ENCODE assay signal across 20 mouse cellular contexts in genomic region chr2:166074322-166074721, GRCm38 (mm10).
DNase-seq lines count a peak whose midpoint lies in the region; ATAC-seq lines count a peak whose summit lies in the region.
"Had no signal": no experiment of that assay in that cellular context is flagged by ENCODE, and none has a peak within 500 bp of the region (broad histone marks: within the 10 kb centered on the region; RNA-seq: fewer than 3 reads in every experiment).

No protein-coding gene starts in this region.

- peak overlapping the region; percentile 12; the same call in 1 of the 2 replicates for H3K27ac ChIP-seq in forebrain, embryonic 13.5 days
- H3K27ac ChIP-seq in forebrain, embryonic 14.5 days (ENCODE audit: low read depth, low read length): no peak overlapping the region
- H3K27ac ChIP-seq in kidney, embryonic 15.5 days: 0 out of 2 replicates have a peak overlapping the region, but pooled peaks have one; percentile 27
- peak overlapping the region; percentile 48; the same call in 1 of the 2 replicates for H3K27ac ChIP-seq in embryonic facial prominence, embryonic 10.5 days (replicated peaks)
- peak overlapping the region; percentile 8; the same call in 1 of the 2 replicates for H3K27ac ChIP-seq in stomach, embryonic 15.5 days
- H3K27ac ChIP-seq: kidney, postnatal 0 days; macrophage had no signal

- H3K4me2 ChIP-seq in forebrain, embryonic 13.5 days: no peak overlapping the region
- H3K4me2 ChIP-seq in forebrain, embryonic 14.5 days (ENCODE audit: low read length): no peak overlapping the region
- no peak overlapping the region for H3K4me2 ChIP-seq in kidney, embryonic 15.5 days
- H3K4me2 ChIP-seq in stomach, embryonic 15.5 days: no peak overlapping the region

- no peaks in the 10 kb centered on the region for H3K9me3 ChIP-seq in forebrain, embryonic 13.5 days (replicated peaks)
- H3K9me3 ChIP-seq in forebrain, embryonic 14.5 days (replicated peaks; ENCODE audit: control insufficient read depth, low read length): no peaks in the 10 kb centered on the region
- no peaks in the 10 kb centered on the region for H3K9me3 ChIP-seq in kidney, embryonic 15.5 days (replicated peaks)
- no peaks in the 10 kb centered on the region for H3K9me3 ChIP-seq in embryonic facial prominence, embryonic 10.5 days
- H3K9me3 ChIP-seq in stomach, embryonic 15.5 days: no peaks in the 10 kb centered on the region
- H3K9me3 ChIP-seq: G1E had no signal

- no peak overlapping the region; the same call in 1 of the 2 replicates for H3K9ac ChIP-seq in forebrain, embryonic 13.5 days
- no peak overlapping the region for H3K9ac ChIP-seq in forebrain, embryonic 14.5 days (ENCODE audit: low read length)
- no peak overlapping the region for H3K9ac ChIP-seq in kidney, embryonic 15.5 days
- no peak overlapping the region for H3K9ac ChIP-seq in stomach, embryonic 15.5 days

- no peak for DNase-seq in forebrain, embryonic 14.5 days (ENCODE audit: low spot score)
- DNase-seq in kidney, adult 11 months: no peak
- DNase-seq in embryonic facial prominence, embryonic 10.5 days (ENCODE audit: low spot score): no peak
- no peak for DNase-seq in layer of hippocampus, adult 8-10 months (ENCODE audit: low spot score in 2 of 2)
- no peak for DNase-seq in yolk sac, embryonic 10.5 days (ENCODE audit: low spot score)
- DNase-seq: adrenal gland, postnatal 14 days; cerebellum, postnatal 10 days; gastrocnemius, postnatal 14 days; left cerebral cortex, postnatal 4 days; lung, adult 18-20 months; right cerebral cortex, adult 18-20 months; thymus, adult 18-20 months had no signal

- H3K4me3 ChIP-seq in forebrain, embryonic 13.5 days: no peak overlapping the region
- no peak overlapping the region for H3K4me3 ChIP-seq in forebrain, embryonic 14.5 days (ENCODE audit: low read depth, low read length)
- no peak overlapping the region for H3K4me3 ChIP-seq in kidney, embryonic 15.5 days (replicated peaks)
- H3K4me3 ChIP-seq in embryonic facial prominence, embryonic 10.5 days: no peak overlapping the region
- no peak overlapping the region for H3K4me3 ChIP-seq in stomach, embryonic 15.5 days (replicated peaks)
- H3K4me3 ChIP-seq: myocyte had no signal

- H3K36me3 ChIP-seq in forebrain, embryonic 13.5 days (ENCODE audit: poor library complexity, severe bottlenecking): peaks cover 42% of the 10 kb centered on the region
- peaks cover 32% of the 10 kb centered on the region for H3K36me3 ChIP-seq in forebrain, embryonic 14.5 days (ENCODE audit: control insufficient read depth, insufficient read depth, low read length)
- peaks cover 67% of the 10 kb centered on the region for H3K36me3 ChIP-seq in kidney, embryonic 15.5 days
- H3K36me3 ChIP-seq in embryonic facial prominence, embryonic 10.5 days (replicated peaks): peaks cover 100% of the 10 kb centered on the region
- H3K36me3 ChIP-seq in stomach, embryonic 15.5 days: peaks cover 35% of the 10 kb centered on the region

- ATAC-seq in forebrain, embryonic 13.5 days: no peak
- ATAC-seq in forebrain, embryonic 14.5 days: no peak
- ATAC-seq in kidney, embryonic 15.5 days (replicated peaks; ENCODE audit: low FRiP score): no peak
- ATAC-seq in stomach, embryonic 15.5 days (ENCODE audit: insufficient read depth, low FRiP score, low read depth): no peak
- ATAC-seq: forebrain, embryonic 16.5 days had no signal

- WGBS in forebrain, embryonic 13.5 days: 69% methylated on average over 6 of the region's 6 CpGs
- WGBS in forebrain, embryonic 14.5 days: 68% methylated on average over 6 of the region's 6 CpGs
- 60% methylated on average over 6 of the region's 6 CpGs for WGBS in kidney, embryonic 15.5 days
- 68% methylated on average over 6 of the region's 6 CpGs for WGBS in embryonic facial prominence, embryonic 10.5 days
- WGBS in stomach, embryonic 15.5 days: 57% methylated on average over 6 of the region's 6 CpGs

- no peaks in the 10 kb centered on the region for H3K4me1 ChIP-seq in forebrain, embryonic 13.5 days
- no peaks in the 10 kb centered on the region for H3K4me1 ChIP-seq in forebrain, embryonic 14.5 days (ENCODE audit: control insufficient read depth, insufficient read depth, low read length)
- H3K4me1 ChIP-seq in kidney, embryonic 15.5 days: peaks cover 32% of the 10 kb centered on the region
- H3K4me1 ChIP-seq in embryonic facial prominence, embryonic 10.5 days: peaks cover 11% of the 10 kb centered on the region
- H3K4me1 ChIP-seq in stomach, embryonic 15.5 days: peaks cover 3% of the 10 kb centered on the region; the same call in 1 of the 2 replicates

- no peaks in the 10 kb centered on the region for H3K27me3 ChIP-seq in forebrain, embryonic 13.5 days
- no peaks in the 10 kb centered on the region for H3K27me3 ChIP-seq in forebrain, embryonic 14.5 days (replicated peaks; ENCODE audit: control insufficient read depth, insufficient read depth, low read length)
- no peaks in the 10 kb centered on the region for H3K27me3 ChIP-seq in kidney, embryonic 15.5 days
- H3K27me3 ChIP-seq in embryonic facial prominence, embryonic 10.5 days (replicated peaks; ENCODE audit: low read depth, poor library complexity, severe bottlenecking): no peaks in the 10 kb centered on the region
- H3K27me3 ChIP-seq in stomach, embryonic 15.5 days (replicated peaks): no peaks in the 10 kb centered on the region
